Mouse (Mus musculus): ENCODE data around the gene Shld1.

Gene Shld1

DNA sequence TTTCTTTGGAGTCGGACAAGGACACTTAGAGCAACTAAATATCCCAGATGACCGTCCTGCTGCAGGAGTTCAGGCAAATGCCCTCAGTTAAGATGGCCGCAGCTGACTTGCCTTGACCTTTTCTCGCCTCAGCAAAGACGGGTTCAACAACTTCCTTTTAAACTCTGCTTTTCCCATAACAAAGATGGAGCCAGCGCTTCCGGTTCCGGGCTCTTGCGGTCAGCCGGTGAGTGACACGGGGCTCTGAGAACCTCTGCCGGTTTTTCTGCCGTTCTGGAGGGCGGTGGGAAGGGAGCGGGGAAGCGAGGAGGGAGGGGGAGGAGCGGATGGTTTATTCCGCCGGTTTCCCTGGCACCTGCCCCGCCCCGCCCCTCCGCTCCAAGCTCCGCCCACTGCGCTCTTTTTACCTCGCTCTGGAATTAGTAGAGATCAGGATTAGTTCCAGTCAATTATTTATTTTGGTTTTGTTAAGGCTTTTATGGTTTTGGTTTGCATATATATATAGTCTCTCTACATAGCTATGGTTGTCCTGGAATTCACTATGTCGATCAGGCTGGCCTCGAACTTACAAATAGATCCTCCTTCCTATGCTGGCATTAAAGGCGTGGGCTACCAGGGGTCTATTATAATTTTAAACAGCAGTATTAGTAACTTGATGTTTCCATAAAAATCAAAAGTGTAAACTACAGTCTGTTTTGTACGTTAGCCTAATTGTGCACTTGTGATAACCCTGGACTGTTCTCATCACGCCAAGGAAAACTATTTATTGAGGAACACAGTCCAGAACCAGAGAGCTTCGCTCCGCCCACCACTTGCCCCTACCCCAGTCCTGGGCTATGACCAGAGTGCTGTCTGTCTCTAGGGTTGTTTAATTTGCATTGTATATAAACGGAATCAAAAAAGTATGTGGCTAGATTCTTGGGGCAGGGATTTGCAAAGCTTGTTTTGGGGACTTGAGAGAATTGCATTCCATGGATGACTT is at the start of gene Shld1:
Shld1 (plus strand) TSS at position 176 of the 982 bp plus-strand sequence.
- DNase-seq = peak; percentile 94

DNA sequence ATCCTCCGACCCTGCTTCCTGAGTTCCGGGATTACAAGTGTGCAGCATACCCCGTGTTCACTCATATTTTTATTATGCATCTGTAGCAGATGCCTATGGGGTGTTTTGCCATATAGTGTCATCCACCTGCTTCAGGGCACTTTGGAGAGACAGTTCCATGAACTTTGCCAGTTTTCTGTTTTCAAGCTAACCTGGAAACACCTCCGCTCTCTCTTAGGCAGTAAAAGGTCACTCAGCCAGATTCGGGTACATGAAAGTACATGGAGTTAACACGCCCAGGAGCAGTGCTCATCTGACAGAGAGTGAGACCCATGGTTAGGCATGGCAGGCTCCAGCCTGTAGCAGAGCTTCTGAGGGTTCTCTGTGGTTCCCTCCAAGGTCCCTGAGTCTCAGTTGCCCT is 48.4 kb upstream of the Shld1 start:
- no peak for DNase-seq

DNA sequence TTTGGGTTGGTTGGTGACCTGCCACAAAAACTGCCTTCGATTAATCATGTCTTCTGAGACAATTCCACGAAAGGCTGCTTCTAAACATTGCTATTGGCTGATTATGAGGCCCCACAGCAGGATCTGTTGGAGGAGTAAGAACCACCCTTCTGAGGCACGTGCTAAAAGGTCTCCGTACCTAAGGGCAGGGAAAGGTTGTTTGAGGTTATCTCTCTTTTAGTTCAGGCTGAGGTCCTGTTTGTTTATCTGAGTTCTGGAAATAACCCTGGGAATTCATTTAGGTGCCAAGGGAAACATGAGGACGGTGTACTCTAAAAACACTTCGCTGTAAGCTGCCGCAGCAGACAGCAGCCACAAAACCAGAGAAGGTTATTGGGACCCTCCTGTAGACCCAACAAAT is 47.4 kb upstream of the Shld1 start:
- no peak for DNase-seq

DNA sequence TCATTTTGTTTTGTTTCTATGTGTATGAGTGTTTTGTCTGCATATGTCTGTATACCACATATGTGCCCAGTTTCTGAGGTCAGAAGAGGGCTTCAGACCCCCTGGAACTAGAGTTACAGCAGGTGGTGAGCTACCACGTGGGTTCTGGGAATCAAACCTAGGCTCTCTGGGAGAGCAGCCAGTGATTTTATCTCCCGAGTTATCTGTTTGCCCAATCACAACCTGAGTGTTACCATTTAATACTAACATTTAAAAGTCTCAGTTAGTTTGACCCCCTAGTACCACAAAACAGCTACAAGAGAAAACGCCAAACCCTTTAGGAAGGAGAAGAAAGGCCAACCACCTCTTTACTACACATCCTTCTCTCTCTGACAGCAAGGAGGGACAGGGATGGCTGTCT is 45.5 kb upstream of the Shld1 start:
- DNase-seq = no peak

DNA sequence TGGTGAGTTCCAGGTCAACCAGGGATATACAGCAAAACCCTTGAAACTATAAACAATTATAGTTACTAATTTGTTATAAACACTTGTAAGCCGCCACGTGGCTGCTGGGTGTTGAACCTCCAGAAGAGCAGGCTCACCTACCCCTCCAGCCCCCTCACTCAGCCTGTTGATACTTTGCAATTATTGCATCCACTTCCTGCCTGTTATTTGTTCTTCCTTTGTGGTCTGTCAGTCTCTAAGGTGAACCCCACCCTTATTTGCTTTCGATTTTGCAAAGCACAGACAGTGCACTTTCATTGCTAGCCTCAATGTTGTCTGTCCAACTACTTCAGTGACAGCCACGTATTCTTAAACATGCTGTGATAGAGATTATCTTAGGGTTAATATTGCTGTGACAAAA is 43.6 kb upstream of the Shld1 start:
- DNase-seq = no peak

DNA sequence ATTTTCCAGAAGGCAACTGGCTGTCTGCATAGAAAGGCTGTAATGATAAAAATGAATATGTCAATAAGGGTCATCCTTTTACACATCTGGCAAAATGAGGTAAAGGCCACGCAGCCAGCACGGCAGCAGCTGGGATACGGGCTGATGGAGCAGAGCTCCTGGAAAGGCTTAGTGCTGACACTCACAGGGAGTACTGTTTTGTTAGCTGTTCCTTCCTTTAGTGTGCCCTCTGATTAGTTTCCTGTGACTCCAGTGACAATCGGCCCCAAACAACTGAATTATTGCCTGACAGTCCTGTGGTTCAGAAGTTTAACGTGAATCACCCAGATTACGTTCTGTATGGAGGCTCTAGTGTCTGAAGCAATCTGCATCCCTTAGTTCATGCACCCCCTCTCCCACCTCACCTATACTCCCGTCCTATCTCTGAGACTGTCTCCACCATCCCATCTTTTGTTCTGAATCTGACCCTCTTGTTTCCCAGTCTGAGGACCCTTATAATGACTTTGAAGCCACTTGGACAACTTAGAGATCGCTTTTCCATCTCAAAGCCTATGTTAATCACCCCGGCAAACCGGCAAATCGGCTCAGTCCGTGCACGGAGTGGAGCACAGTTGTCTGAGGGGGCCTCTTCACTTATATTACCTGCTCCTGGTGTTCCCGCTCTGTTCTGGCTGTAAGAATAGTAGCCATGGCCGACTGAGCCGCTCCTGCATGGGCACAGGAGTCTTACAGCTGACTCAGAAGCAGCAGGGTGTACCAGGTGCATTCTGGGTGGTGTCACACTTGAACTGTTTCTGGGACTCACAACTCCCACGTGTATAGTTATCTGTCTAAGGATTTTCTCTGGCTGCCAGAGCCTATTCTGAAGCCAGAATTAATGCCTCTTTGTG is 39.6 kb upstream of the Shld1 start:
- DNase-seq = peak; percentile 18

DNA sequence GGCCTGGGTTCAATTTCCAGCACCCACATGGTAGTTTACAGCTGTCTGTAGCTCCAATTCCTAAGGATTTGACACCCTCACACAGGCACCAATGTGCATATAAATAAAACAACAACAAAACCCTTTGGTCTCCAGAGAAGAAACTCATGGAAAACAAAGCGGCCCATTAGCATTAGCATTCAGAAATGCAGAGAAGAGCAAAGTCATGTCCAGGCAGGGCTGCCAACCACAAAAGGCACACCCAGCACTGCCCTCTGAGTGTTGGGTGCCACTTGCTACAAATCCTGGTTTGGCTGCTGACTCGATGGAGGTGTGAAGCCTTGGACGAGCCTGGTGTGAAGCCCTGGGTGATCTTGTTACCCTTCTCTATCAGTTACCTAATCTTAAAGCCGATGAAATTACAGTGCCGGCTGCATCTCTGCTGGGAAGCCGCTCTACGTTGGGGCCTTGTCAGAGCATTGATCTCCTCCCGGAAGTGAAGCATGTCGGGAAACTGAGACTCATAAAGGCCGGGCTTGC is 37.3 kb upstream of the Shld1 start:
- DNase-seq = no peak

DNA sequence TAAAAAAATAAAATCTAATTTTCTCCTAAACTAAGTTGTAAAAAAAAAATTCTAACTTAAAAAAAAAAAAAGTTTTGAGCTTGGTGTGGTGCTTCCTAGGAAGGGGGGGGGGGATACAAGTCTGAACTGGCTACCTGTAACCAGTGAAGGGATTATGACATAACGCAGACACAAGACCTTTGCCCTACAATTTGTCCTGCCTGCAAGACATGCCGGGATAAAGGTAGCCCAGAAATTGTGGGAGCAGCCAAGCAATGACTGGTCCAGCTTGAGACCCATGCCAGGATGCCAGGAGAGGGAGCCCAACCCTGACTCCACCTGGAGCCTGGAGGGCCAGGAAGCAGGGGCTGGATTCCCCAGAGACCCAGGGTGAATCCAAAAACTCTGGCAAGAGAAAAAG is 36.2 kb upstream of the Shld1 start:
- no peak for DNase-seq

DNA sequence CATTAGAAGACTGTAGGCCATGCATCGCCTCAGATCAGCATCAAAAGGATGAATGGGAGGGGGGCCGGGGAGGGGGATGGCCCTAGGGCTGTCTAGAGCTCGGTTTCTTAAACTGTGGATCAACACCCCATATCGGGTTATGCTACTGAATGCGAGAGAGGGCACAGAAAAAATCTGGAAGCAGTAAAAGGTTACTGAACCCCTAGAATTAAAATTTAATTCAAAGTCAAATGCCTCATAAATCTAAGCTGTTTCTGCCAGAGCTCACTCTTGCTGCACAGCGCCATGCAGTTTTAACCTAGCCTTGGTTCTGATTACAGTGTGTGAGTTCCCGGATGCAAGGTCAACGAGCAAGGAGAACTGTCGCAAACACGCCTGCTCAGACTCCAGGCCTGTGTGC is 34.3 kb upstream of the Shld1 start:
- DNase-seq = peak; percentile 75

DNA sequence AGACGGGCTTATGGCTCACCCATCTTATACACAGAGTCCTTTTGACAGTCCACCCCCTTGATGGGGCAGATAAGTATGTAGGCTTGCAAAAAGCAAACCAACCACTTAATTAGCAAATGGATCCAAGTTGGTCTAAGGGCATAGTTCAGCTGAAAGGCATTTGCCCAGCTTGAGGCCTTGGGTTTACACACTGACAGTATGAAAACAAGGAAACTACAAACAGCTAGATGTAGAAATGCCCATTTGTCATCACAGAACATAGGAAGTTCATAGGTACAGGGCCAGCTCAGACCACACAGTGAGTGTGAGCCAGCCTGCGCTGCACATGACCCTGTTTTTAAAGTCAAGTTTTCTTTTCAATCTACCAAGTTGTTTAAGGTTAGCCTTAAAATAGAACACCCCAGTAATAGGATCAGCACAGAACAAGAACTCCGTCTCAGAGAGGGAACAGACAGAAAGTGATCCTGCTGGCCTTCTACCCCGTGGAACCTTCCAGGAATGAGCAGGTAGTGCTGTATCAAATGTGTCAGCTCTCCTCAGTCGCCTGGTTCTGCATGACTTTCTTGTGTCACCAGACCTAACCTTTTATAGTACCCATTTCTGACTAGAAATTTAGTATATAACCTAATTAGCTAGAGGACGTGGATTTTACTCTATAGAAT is 31.8 kb upstream of the Shld1 start:
- no peak for DNase-seq

DNA sequence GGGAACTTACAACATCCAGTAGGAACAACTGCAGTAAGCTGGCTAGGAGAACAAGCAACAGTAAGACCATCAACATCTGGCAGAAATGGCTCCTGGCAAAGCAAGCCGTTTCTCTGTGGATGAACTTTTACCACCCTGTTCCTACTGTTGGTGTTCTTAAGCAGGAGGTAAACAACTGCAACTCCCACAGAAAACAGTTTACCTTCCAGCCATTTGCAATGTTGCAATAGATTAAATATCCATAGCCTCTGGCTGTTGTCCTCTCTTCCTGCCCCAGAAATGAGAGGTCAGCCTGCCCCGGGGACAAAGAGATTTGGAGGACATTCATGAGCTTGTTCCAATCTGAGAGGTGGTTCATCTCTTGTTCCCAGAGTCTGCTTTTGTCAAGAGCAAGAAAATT is 29.5 kb upstream of the Shld1 start:
- DNase-seq = no peak

DNA sequence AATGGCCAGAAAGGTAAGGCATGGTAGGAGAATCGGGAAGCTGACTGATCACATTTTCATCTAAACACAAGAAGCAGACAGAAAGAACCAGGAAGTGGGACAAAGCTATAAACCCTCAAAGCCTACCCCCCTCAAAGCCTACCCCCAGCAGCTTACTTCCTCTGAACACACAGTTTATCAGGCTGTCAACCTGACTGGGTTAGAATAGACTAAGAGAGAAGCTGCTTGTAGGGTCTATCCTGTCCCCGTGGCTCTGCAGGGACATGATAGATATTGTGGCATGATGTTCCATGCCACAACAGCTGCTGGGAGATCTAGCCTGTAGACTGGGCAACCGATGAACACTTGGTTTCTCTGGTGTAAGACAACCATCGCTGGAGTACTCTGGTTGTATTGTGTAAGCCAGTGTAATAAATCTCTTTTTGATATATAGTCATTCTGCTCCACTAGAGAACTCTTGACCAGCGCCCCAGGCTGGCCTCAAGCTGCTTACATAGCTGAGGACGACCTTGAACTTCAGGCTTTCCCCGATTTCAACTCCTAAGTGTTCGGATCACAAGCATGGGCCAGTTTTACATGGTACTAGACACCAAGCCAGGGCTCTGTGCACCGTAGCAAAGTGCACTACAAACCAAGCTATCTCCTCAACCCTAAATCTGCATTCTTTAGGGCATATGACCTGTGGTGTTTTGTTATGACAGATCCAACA is 28.2 kb upstream of the Shld1 start:
- no peak for DNase-seq

DNA sequence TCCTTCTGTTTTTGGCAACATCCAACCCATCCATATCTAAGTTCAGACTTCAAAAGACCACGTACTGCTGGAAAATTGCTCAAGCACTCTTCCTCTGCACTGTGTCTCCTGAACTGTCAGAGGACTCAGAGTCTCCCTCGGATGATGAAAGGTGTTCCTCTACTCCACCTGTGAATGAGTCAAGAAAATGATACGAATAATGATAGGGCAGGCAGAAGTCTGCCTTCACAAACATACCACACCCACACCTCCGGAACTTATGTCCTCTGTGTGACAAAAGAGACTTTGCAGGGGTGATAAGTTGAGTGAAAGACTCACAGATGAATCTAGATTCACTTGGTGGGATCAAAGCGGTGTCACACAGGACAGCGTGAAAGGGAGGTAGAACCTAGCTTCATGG is 17.6 kb upstream of the Shld1 start:
- no peak for DNase-seq

DNA sequence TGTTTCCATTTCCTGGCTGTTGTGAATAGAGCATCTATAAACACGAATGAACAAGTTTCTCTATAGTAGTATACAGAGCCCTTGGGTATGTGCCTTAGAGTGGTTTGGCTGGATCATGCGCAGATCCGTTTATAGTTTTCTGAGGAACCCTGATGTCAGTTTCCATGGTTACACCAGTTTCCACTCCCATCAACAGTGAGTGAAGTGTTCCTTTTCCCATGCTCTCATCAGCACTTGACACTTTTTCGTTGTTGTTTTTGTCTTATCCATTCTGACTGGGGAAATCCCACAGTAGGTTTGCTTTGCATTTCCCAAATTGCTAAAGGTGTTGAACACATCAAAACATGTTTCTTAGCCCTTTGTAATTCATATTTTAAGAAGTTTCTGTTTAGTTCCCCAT is 16.4 kb upstream of the Shld1 start:
- no peak for DNase-seq

DNA sequence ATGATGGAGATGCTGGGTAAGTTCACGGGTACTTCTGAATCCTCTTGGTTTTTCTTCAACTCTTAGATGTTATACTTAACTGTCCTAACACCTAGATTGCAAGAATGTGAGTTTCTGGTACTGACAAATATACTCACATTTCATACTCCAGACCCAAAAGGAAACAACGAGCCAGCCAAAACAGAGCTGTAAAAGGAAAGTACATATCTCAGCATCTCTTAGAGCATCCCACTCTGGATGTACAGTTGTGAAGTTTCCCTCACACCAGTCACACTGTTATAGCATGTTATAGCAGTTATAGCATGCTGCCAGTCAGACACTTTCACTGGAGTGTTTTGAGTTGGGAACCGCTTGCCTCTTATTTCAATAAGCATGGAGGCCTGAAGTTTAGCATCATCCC is 14.6 kb upstream of the Shld1 start:
- DNase-seq = no peak

DNA sequence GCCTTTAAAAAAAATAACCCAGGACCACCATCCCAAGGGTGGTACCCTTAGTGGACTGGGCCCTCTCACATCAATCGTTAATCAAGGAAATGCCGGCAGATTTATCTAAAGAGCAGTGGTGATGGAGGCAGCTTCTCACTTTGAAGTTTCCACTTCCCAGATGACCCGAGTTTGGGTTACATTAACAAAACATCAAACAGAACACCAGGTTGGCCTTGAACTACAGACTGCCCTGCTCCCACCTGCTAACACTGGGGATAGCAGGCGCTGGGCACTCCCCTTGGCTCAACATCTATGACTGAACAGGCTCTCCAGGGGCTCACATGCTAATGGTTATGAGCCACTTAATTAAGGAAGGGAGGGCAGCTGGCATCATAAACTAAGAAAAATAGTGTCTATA is 10.6 kb upstream of the Shld1 start:
- DNase-seq = no peak

DNA sequence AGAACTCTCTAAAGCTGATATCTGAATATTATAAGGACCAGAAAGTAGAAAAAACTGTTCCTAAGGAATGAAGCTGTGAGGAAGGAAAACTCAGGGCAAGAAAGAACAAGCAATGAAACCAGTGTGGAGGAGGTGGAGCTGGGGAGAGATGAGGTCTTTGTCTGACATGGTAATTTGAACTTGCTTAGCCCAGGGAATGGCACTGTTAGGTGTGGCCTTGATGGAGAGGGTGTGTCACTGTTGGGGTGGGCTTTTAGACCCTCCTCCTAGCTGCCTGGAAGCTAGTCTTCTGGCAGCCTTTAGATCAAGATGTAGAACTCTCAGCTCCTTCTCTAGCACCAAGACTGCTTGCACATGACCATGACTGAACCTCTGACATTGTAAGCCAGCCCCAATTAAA is 1.7 kb upstream of the Shld1 start:
- DNase-seq = no peak

DNA sequence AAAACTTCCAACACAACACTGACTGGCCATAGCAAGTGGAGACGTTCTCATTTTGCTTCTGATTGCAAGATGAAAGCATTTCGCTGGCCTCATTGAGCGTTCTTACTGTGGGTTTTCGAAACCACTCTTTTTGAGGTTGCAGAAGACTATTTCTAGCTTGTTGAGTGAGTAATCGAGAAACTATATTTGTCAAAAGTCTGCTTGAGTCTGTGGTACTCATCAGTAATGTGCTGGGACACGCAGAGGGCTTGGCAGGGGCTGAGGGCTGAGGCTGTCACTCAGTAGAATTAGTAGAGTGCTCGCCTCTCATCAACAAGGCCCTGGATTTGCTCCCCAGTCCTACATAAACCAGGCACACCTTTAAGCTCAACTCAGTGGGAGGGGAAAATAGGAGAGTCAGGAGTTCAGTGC is 1.9 kb downstream of the Shld1 start:
- no peak for DNase-seq

DNA sequence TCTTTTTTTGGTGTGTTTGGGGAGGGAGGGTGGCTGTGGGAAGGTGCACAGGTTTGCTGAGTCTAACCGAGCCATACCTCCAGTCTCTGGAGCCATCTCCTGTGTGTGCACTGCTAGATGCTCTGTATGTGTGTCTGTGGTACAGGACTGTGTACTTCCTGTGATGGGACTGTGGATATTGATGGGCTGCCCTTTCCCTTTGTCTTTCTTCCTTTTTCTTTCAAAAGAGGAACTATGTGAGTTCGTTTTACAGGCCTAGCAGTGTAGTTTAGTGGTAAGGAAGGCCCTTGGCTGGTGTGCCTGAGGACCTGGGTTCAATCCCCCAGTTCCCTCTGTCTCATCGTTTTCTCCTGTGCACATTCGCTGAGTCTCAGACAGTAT is 2.4 kb downstream of the Shld1 start:
- DNase-seq = no peak

DNA sequence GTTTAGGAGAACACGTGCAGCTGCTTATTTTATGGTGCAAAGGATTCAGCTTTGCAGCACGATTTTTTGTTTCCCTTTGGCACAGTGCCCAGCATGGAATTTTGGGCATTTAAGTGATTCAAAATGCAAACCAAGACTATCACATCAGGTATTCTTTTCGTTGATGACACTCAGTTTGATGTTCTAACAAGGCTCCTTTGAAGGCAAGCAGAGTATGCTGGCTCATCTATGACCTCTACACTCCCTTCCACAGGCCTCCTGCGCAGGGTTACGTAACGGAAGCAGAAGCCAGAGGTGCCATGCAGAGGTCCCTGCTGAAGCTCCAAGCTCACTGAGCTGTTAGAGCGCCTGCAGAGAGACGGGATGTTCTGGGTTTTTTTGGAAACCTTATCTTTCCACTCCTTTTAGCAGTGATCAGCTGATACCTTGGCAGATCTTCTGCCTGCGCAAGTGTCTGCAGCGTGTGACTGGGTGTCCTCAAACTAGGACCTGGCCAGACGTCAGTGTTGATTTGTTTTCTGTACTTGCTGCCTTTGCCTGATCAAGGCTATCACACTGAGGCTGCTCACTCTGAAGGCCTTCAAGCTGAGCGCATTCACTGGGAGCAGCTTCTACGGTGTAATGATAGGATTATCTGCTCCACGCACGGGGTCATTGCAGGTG is 3.0 kb downstream of the Shld1 start:
- DNase-seq = no peak

DNA sequence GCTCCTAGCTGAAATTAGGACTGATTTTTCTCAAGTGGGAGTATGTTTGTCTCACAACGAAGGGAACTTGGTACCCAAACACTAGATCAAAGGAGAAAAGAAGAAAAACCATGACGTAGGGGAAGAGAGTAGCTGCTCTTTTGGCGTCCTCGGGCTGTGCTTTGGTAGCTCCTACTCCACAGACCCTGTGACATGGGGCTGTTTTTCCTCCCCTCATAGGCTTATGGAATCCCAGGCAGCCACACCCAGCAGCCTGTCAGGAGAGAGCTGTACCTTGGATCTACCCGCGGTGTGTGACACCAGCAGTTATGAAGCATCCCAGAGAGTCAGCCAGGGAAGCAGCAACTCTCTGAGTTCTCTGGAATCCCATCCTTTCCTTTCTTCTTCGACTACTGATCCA is 5.0 kb downstream of the Shld1 start:
- no peak for DNase-seq

DNA sequence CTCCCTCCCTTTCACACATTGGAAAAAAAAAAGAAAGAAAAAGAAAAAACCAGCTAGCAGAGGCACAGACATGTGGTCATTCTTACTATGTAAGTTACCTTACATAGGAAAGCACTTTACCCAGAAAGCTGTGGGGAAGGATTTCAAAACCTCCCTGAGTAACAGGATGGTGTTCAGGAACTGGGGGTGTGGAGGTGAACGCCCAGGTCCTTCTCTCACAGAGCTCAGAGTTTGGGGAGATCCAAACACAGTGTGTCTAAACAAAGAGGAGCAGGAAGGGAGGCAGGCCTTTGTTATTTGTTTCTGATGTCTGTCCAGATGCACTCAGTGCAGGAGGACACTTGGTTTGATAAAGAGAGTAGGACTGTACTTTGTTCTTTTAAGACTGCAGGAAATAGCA is 5.6 kb downstream of the Shld1 start:
- DNase-seq = no peak

All from embryo, embryonic 11 days (tissue).